Mouse (Mus musculus) CD4-positive, CD25-positive, alpha-beta regulatory T cell, adult 2 months (primary cell): ENCODE results near the gene Tnni1.

Experiments
- DNase-seq: peaks from one replicate; pipeline ENCODE4 v3.0.0-alpha.2; 2012; ENCODE audit warnings: low read depth, low spot score

Gene Tnni1

GRCm38 (mm10) chr1:135767324-135767890 is 11.8 kb upstream of the Tnni1 start:
- DNase-seq = no peak

DNA sequence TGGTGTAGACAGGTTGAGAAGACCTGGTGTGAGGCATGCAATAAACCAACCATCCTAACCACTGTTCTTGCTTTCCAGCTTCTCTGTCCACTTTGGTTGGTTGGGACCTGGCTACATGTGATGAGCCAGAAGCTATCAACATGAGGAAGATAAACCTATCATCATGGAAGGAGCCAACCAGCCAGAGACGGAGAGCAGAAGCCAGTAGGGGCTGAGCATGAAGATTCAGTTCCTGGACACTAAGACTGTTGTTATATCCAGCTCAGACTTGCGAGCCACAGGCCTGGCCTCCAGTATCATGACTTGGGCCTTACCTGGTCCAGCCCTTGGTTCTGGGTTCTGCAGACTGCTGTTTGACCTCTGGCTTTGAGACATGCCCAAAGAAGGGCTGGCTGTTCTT is 10.8 kb upstream of the Tnni1 start:
- DNase-seq = no peak

DNA sequence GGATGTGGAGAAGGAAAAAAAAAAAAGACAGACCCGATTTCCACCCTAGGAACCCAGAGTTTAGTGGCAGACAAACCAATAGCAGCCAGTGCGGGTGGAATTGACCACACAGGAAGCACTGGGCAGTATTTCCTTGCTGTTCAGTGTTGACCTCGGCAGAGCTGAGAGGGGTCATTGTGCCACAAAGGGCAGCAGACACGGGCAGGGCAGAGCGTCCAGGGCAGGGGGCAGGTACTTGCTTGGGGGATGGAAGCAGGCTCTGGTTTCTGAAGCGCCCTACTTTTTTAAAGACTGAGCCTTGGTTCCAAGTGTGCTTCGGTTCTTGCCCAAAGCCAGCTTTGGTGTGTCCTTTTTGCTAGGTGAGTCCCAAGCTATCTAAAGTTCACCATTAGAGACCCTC is 9.0 kb upstream of the Tnni1 start:
- no peak for DNase-seq

- DNase-seq = no peak
Measured at GRCm38 (mm10) chr1:135770896-135771572, 8.2 kb upstream of the Tnni1 start.

- no peak for DNase-seq
Measured at GRCm38 (mm10) chr1:135771573-135771970, 7.7 kb upstream of the Tnni1 start.

DNA sequence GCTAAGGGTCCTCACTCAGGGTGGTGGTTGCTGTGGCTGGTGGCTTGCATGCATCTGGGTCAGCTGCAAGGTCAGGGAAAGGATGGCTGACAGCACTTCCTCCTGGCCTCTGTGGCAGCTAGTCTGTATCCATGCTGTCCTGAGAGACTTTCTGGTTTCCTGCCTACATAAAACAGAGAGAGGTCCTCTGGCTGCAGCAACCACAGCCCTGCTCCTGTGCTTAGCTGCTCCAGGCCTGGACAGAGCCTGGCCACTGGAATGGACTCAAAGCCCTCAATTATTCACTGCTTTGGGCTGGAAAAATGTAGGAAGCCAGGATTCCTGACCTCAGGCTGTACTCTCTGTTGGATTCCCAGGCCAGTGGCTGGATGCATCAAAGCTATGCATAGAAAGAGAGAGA is 2.6 kb upstream of the Tnni1 start:
- DNase-seq = no peak

DNA sequence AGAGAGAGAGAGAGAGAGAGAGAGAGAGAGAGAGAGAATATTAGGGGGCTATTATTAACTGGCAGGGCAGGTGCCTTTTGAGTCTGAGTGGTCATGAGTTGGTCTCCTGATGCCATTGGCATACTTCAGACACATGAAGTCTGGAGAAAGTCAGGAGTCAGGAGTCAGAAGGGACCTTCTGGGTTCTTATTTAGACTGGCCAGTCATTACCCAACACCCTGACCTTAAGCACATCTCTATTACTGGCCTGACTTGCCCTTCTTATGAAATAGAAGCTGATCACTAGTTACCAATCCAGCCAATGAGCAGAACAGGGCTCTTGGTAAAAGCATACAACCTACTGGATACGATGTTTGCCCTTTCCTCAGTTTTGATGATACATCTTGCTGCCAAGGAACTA is 2.2 kb upstream of the Tnni1 start:
- DNase-seq = no peak

DNA sequence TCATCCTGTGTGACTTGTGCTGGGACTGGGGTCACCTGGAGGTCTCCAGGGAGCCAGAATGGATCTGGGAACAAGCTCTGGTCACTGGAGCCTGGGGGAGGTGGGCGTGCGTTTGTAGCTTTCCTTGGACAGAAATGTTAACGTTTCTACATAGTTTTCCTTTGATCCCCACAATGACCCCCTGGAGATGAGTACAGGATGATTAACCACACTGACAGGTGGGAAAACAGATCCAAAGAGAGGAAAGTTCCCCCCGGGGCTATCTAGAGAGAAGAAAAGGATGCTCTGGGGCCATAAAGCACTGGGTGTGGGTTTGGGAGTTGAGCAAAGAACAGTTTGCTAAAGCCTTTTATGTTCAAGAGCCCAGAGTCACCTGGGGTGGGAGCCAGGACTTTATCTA is 1.4 kb downstream of the Tnni1 start:
- no peak for DNase-seq

DNA sequence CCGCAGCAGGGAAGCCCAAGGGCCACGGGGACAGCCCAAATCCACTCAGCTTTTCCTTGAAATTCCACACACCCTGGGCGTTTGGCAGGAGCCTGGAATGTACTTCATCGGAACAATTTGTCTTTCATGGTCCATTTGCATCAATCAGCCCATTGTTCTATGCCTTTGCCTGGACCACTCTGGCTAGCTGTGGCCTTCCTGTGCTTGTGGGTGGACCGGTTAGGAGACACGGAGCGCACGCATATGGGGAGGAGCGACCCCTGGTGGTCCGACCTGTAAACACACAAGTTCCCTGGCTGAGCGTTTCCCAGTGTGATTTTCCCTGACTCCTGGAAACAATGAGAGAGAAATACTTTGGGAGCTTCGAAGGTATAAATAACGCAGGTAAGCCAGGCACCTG is 2.0 kb downstream of the Tnni1 start:
- peak; percentile 85 for DNase-seq

DNA sequence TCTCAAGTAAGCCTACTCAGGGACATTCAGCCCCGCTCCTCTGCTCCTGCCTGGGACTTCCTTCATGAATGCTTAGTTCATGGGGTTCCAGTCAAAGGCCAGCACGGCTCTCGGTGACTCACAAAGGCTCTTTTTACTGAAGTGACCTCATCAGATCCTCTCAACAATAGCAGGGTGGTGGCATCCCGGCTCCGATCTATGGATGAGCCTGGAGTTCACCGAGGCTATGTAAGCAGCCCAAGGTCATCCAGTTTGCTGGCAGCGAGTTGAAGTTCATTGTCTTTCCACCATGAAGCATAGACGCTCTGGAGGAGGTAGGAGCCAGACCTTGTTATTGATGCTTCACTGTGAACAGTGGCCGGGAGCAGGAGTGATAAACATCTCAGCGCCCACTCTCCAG is 3.6 kb downstream of the Tnni1 start:
- DNase-seq = no peak

DNA sequence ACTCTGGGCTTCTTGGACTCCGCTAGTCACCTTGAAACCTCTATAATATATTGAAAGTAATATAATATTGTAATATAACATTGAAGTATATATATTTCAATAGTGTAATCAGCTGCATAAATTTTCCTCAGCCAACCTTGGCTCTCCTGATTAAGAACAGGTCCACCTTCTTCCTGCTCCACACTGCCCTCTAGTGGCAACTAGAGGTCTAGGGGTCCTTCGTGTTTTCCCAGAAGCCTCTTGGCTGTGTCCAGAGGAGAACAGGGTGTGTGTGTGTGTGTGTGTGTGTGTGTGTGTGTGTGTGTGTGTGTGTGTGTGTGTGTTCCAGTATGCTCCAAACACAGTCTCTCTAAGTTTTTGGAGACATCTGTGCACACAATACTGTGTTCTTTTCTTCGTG is 8.6 kb downstream of the Tnni1 start:
- DNase-seq = peak; percentile 89

DNA sequence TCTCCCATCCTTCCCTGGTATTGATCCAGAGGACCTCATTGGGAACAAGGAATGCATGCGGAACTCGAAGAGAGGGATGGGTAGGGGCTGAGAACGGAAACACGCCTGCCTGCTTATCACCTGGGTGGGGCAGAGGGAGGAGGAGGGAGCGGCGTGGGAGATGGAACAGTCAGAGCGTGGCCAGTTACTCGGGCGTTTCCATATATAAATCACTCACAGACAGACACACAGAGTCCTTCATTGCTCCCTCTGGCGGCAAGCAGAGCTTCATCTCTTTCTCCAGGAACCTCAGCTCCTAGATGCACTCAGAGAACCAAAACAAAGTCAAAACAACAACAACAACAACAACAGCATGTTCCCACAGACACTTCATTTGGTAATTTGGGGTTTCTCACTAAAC is 9.5 kb downstream of the Tnni1 start:
- peak; percentile 74 for DNase-seq

- DNase-seq = peak; percentile 89
Measured at GRCm38 (mm10) chr1:135789815-135790214, 10.6 kb downstream of the Tnni1 start.

DNA sequence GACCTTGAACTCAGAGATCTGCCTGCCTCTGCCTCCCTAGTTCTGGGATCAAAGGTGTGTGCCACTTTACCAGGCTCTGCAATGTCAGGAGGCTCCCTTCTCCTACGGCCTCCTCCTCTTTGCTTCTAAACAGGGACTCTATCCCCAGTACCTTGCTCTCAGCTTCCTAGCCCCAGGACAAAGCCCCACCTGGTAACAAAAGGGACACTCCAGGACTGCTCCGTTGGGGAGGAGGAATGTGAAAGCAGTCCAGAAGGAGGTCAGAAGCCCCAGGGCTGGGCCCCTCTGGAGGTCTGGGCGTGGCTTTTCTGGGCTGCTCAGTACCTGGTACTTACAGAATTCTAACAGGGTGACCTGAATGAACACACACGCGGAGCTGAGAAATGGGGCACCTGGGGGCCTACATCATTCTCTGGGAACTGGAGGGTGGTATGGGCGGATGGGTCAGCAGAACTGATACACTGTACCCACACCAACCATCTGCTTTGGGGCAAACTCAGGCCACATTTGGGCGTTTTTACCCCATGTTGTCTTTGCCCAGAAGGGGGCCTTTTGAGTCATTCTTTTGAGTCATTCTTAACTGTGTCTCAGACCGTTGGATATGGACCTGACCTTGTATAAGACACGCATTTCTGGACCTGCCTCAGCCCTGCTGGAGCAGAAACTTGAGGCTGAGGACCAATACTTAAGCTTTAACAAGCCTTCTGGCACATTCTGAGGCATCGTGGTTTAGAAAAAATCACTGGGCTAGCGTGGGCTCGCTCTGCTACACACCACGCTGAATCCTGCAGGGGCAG is 13.1 kb downstream of the Tnni1 start:
- no peak for DNase-seq

GRCm38 (mm10) chr1:135793370-135794215 is 14.4 kb downstream of the Tnni1 start:
- peak; percentile 63 for DNase-seq

DNA sequence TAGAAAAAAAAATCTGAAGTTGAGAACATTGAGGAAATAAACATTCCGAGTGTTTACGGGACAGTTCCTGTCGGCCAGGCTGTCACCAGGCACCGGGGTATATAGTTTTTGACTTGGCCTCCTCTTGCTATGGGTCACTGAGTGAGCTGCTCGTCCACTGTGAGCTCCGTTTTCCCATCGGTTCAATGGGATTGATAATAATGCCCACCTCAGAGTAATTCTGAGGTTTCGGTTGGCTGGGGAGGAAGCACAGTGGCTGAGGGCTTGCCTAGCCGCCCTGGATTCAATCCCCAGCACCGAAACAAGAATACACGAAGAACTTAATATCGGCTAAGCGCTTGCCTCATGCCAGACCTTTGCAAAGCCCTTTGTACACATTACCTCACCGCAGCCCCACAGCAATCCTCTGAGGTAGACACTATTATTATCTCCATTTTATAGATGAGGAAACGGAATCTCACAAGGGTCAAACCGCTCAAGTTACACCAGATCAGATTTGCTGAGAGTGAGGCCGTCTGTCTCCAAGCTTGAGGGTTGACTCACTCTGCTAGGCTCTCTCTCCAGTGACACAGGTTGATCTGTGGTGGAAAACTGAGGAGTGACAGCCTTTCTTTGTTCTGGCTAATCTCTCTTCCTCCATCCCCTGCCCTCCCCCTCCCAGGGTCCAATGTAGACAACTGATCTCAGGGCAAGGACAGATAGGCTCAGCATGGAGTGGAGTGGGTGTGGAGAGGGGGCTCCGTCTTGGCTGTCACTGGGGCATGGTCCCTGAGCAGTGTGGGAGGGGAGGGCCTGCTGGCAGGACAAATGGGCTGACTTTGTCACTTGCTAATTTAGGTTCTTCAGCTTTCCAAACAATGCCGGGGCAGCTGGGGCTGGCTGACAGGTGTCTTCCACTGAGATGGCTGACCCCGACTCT is 15.2 kb downstream of the Tnni1 start:
- no peak for DNase-seq

GRCm38 (mm10) chr1:135798492-135798891 is 19.3 kb downstream of the Tnni1 start:
- no peak for DNase-seq

- no peak for DNase-seq
Measured at GRCm38 (mm10) chr1:135799109-135799627, 19.9 kb downstream of the Tnni1 start.

DNA sequence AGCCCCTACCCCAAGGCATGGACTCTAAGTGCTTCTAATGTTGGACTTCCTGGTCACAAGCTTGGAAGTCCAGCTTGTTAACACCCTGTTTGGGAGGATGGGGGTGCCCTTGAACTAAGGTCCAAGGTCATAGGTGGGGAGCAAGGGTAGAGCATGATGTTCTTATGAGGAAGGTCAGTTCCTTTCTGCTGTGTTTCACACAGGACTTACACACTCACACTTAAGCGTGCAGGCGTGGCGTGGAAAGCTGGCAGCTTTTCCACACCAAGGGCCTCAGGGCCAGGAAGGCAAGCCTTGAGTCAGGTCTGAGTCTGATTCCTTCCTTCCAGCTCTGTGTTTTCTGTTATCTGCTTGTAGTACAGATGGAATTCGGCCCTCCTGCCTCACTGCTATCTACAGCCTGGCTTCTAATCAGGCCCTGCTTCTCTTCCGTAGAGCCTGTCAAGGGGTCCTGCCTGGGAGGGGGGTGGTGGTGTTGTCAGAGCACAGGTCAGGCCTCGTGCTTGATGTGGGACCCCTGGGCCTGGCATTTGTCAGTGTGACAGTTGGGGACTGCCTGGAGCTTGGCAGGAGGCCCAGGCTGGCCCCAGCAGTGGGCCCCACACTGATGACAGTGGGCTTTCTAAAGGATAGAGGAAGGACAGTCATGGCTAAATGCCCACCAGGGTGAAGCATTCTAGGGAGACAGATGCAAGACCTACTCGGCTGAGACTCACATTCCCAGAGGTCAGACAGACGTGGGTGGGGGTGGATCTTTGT is 21.1 kb downstream of the Tnni1 start:
- DNase-seq = no peak

DNA sequence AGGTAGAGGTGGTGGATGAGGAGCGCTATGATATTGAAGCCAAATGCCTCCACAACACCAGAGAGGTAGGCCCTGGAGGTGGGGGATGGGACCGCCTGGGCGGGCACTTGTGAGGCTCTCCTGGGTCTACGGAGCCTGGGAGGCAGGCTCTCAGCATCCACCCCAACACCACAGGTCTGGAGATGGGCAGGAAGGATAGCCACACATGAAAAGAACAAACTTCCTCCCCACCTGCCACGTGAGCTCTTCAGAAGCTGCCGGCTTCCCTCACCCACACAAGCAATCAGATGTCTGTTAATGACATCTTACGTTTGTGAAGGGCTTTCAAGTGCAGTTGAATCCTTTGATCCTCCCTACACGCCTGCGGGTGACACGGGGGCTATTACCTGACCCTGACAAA is 28.3 kb downstream of the Tnni1 start:
- DNase-seq = peak; percentile 76
